Mouse (Mus musculus): ENCODE measurements around the gene Pwwp2b. TPM values are rescaled to one million over a fixed set of nuclear protein-coding genes. Genes with fewer than 3 reads are reported as not detected.

Pwwp2b gene
- total RNA-seq (2017) = 4.1 and 7.5 TPM in 2 replicates

- peak; percentile 68 to 69 for ATAC-seq (replicated peaks in 1 of 2; ENCODE audit: insufficient read depth in 1 of 2, low FRiP score in 2 of 2, low TSS enrichment in 1 of 2, low read depth in 1 of 2, poor library complexity in 2 of 2, severe bottlenecking in 2 of 2)
These were observed at the start of gene Pwwp2b for GRCm38 (mm10) chr7:139247881-139248614. Pwwp2b (plus strand) TSS chr7:139248482.

GRCm38 (mm10) chr7:139200108-139200507 lies 48.2 kb upstream of the Pwwp2b start:
- ATAC-seq (replicated peaks in 1 of 2; ENCODE audit: insufficient read depth in 1 of 2, low FRiP score in 2 of 2, low TSS enrichment in 1 of 2, low read depth in 1 of 2, poor library complexity in 2 of 2, severe bottlenecking in 2 of 2) = peak; percentile 67 to 69

GRCm38 (mm10) chr7:139201209-139201608 lies 47.1 kb upstream of the Pwwp2b start:
- ATAC-seq (replicated peaks in 1 of 2; ENCODE audit: insufficient read depth in 1 of 2, low FRiP score in 2 of 2, low TSS enrichment in 1 of 2, low read depth in 1 of 2, poor library complexity in 2 of 2, severe bottlenecking in 2 of 2) = no peak

- peak; percentile 79 to 81 for ATAC-seq (replicated peaks in 1 of 2; ENCODE audit: insufficient read depth in 1 of 2, low FRiP score in 2 of 2, low TSS enrichment in 1 of 2, low read depth in 1 of 2, poor library complexity in 2 of 2, severe bottlenecking in 2 of 2)
These were observed 40.1 kb upstream of the Pwwp2b start for GRCm38 (mm10) chr7:139208023-139208772.

- no peak for ATAC-seq (replicated peaks in 1 of 2; ENCODE audit: insufficient read depth in 1 of 2, low FRiP score in 2 of 2, low TSS enrichment in 1 of 2, low read depth in 1 of 2, poor library complexity in 2 of 2, severe bottlenecking in 2 of 2)
These were observed 39.5 kb upstream of the Pwwp2b start for GRCm38 (mm10) chr7:139208773-139209095.

GRCm38 (mm10) chr7:139211761-139212160 lies 36.5 kb upstream of the Pwwp2b start:
- no peak for ATAC-seq (replicated peaks in 1 of 2; ENCODE audit: insufficient read depth in 1 of 2, low FRiP score in 2 of 2, low TSS enrichment in 1 of 2, low read depth in 1 of 2, poor library complexity in 2 of 2, severe bottlenecking in 2 of 2)

GRCm38 (mm10) chr7:139212754-139213745 lies 35.2 kb upstream of the Pwwp2b start, which contains the start of the genes Lrrc27 and Stk32c:
Lrrc27 (plus strand) TSS chr7:139212988.
Stk32c (minus strand) TSS chr7:139213307.
- peak; percentile 96 to 97 for ATAC-seq (replicated peaks in 1 of 2; ENCODE audit: insufficient read depth in 1 of 2, low FRiP score in 2 of 2, low TSS enrichment in 1 of 2, low read depth in 1 of 2, poor library complexity in 2 of 2, severe bottlenecking in 2 of 2)

- ATAC-seq (replicated peaks in 1 of 2; ENCODE audit: insufficient read depth in 1 of 2, low FRiP score in 2 of 2, low TSS enrichment in 1 of 2, low read depth in 1 of 2, poor library complexity in 2 of 2, severe bottlenecking in 2 of 2) = no peak
These were observed 34.5 kb upstream of the Pwwp2b start for GRCm38 (mm10) chr7:139213751-139214150.

- no peak for ATAC-seq (replicated peaks in 1 of 2; ENCODE audit: insufficient read depth in 1 of 2, low FRiP score in 2 of 2, low TSS enrichment in 1 of 2, low read depth in 1 of 2, poor library complexity in 2 of 2, severe bottlenecking in 2 of 2)
These were observed 34.1 kb upstream of the Pwwp2b start for GRCm38 (mm10) chr7:139214160-139214559.

GRCm38 (mm10) chr7:139214596-139215340 lies 33.5 kb upstream of the Pwwp2b start:
- no peak for ATAC-seq (replicated peaks in 1 of 2; ENCODE audit: insufficient read depth in 1 of 2, low FRiP score in 2 of 2, low TSS enrichment in 1 of 2, low read depth in 1 of 2, poor library complexity in 2 of 2, severe bottlenecking in 2 of 2)

- ATAC-seq (replicated peaks in 1 of 2; ENCODE audit: insufficient read depth in 1 of 2, low FRiP score in 2 of 2, low TSS enrichment in 1 of 2, low read depth in 1 of 2, poor library complexity in 2 of 2, severe bottlenecking in 2 of 2) = no peak
These were observed 32.8 kb upstream of the Pwwp2b start for GRCm38 (mm10) chr7:139215516-139215915.

GRCm38 (mm10) chr7:139215946-139216345 lies 32.3 kb upstream of the Pwwp2b start:
- no peak for ATAC-seq (replicated peaks in 1 of 2; ENCODE audit: insufficient read depth in 1 of 2, low FRiP score in 2 of 2, low TSS enrichment in 1 of 2, low read depth in 1 of 2, poor library complexity in 2 of 2, severe bottlenecking in 2 of 2)

- ATAC-seq (replicated peaks in 1 of 2; ENCODE audit: insufficient read depth in 1 of 2, low FRiP score in 2 of 2, low TSS enrichment in 1 of 2, low read depth in 1 of 2, poor library complexity in 2 of 2, severe bottlenecking in 2 of 2) = no peak
These were observed 31.8 kb upstream of the Pwwp2b start for GRCm38 (mm10) chr7:139216464-139216863.

- no peak for ATAC-seq (replicated peaks in 1 of 2; ENCODE audit: insufficient read depth in 1 of 2, low FRiP score in 2 of 2, low TSS enrichment in 1 of 2, low read depth in 1 of 2, poor library complexity in 2 of 2, severe bottlenecking in 2 of 2)
These were observed 31.2 kb upstream of the Pwwp2b start for GRCm38 (mm10) chr7:139217046-139217445.

GRCm38 (mm10) chr7:139218641-139219415 lies 29.5 kb upstream of the Pwwp2b start:
- no peak for ATAC-seq (replicated peaks in 1 of 2; ENCODE audit: insufficient read depth in 1 of 2, low FRiP score in 2 of 2, low TSS enrichment in 1 of 2, low read depth in 1 of 2, poor library complexity in 2 of 2, severe bottlenecking in 2 of 2)

- no peak for ATAC-seq (replicated peaks in 1 of 2; ENCODE audit: insufficient read depth in 1 of 2, low FRiP score in 2 of 2, low TSS enrichment in 1 of 2, low read depth in 1 of 2, poor library complexity in 2 of 2, severe bottlenecking in 2 of 2)
These were observed 28.8 kb upstream of the Pwwp2b start for GRCm38 (mm10) chr7:139219486-139219885.
